Mouse (Mus musculus): ENCODE results near the gene Tax1bp3. TPM values are rescaled to one million over a fixed set of nuclear protein-coding genes. Genes with fewer than 3 reads are reported as not detected.

Tax1bp3 gene
- polyA plus RNA-seq, 1 experiment: 37.1 TPM

- Histone ChIP-seq H3K9ac (ENCODE audit: low read depth, poor library complexity, severe bottlenecking) (peak overlapping the region; percentile 43), H3K27ac (ENCODE audit: insufficient read depth, low read length) (peak overlapping the region; percentile 23; the same call in 1 of the 2 replicates), H3K4me1 (ENCODE audit: control insufficient read depth, insufficient read depth, low read length) (peaks cover 3% of the 10 kb centered on the region), H3K27me3 (ENCODE audit: control insufficient read depth, insufficient read depth, low read length, poor library complexity, severe bottlenecking) (no peaks in the 10 kb centered on the region), H3K36me3 (ENCODE audit: control insufficient read depth, insufficient read depth, low read length, poor library complexity, severe bottlenecking) (peaks cover 6% of the 10 kb centered on the region; the same call in 1 of the 2 replicates), H3K4me3 (ENCODE audit: low read depth, low read length) (peak overlapping the region; percentile 77), H3K9me3 (replicated peaks; ENCODE audit: control insufficient read depth, insufficient read depth, low read length, poor library complexity, severe bottlenecking) (no peaks in the 10 kb centered on the region)
- TF ChIP-seq POLR2A (IDR thresholded peaks at IDR 0.05; ENCODE audit: insufficient read depth, low read length): no peak
- TF ChIP-seq EP300 (IDR thresholded peaks at IDR 0.05; ENCODE audit: insufficient read depth, low read depth, low read length): no peak
These were observed 609 bp downstream of the Tax1bp3 start for GRCm38 (mm10) chr11:73177509-73177875.

DNA sequence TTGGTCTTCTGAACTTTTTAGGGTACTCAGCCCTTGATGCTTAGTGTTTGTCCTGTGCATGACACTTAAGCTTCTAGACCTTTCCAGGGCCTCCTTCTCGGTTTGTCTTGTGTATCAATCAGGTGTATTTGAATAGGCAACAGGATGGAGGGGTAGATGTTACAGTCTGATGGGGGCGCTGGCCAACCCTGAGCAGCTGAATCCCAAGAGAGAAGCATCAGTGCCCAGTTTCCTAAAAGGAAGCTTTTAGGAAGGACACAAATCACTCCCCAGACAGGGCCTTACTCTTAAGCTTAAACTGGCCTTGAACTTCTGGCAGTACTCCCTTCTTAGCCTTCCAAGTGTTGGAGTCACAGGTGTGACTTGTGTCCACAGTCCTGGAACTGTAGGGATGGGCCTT is 1.0 kb downstream of the Tax1bp3 start:
- no peak overlapping the region for H3K27ac ChIP-seq (ENCODE audit: insufficient read depth, low read length)
- H3K36me3 ChIP-seq (ENCODE audit: control insufficient read depth, insufficient read depth, low read length, poor library complexity, severe bottlenecking): peaks cover 6% of the 10 kb centered on the region; the same call in 1 of the 2 replicates
- peak overlapping the region; percentile 43 for H3K9ac ChIP-seq (ENCODE audit: low read depth, poor library complexity, severe bottlenecking)
- H3K4me3 ChIP-seq (ENCODE audit: low read depth, low read length): peak overlapping the region; percentile 77
- TF ChIP-seq CTCF (IDR thresholded peaks at IDR 0.05; ENCODE audit: low read depth, low read length): no peak
- TF ChIP-seq EP300 (IDR thresholded peaks at IDR 0.05; ENCODE audit: insufficient read depth, low read depth, low read length): no peak
- TF ChIP-seq POLR2A (IDR thresholded peaks at IDR 0.05; ENCODE audit: insufficient read depth, low read length): no peak
- peaks cover 3% of the 10 kb centered on the region for H3K4me1 ChIP-seq (ENCODE audit: control insufficient read depth, insufficient read depth, low read length)
- H3K27me3 ChIP-seq (ENCODE audit: control insufficient read depth, insufficient read depth, low read length, poor library complexity, severe bottlenecking): no peaks in the 10 kb centered on the region
- no peaks in the 10 kb centered on the region for H3K9me3 ChIP-seq (replicated peaks; ENCODE audit: control insufficient read depth, insufficient read depth, low read length, poor library complexity, severe bottlenecking)

GRCm38 (mm10) chr11:73185872-73186615 is 9.2 kb downstream of the Tax1bp3 start:
- H3K27ac ChIP-seq (ENCODE audit: insufficient read depth, low read length): no peak overlapping the region
- TF ChIP-seq POLR2A (IDR thresholded peaks at IDR 0.05; ENCODE audit: insufficient read depth, low read length) (no peak), EP300 (IDR thresholded peaks at IDR 0.05; ENCODE audit: insufficient read depth, low read depth, low read length) (no peak), CTCF (IDR thresholded peaks at IDR 0.05; ENCODE audit: low read depth, low read length) (no peak)
- no peak overlapping the region for H3K4me3 ChIP-seq (ENCODE audit: low read depth, low read length)
- H3K4me1 ChIP-seq (ENCODE audit: control insufficient read depth, insufficient read depth, low read length): no peaks in the 10 kb centered on the region
- no peaks in the 10 kb centered on the region for H3K36me3 ChIP-seq (ENCODE audit: control insufficient read depth, insufficient read depth, low read length, poor library complexity, severe bottlenecking)
- H3K9me3 ChIP-seq (replicated peaks; ENCODE audit: control insufficient read depth, insufficient read depth, low read length, poor library complexity, severe bottlenecking): no peaks in the 10 kb centered on the region
- H3K27me3 ChIP-seq (ENCODE audit: control insufficient read depth, insufficient read depth, low read length, poor library complexity, severe bottlenecking): no peaks in the 10 kb centered on the region
- H3K9ac ChIP-seq (ENCODE audit: low read depth, poor library complexity, severe bottlenecking): no peak overlapping the region

DNA sequence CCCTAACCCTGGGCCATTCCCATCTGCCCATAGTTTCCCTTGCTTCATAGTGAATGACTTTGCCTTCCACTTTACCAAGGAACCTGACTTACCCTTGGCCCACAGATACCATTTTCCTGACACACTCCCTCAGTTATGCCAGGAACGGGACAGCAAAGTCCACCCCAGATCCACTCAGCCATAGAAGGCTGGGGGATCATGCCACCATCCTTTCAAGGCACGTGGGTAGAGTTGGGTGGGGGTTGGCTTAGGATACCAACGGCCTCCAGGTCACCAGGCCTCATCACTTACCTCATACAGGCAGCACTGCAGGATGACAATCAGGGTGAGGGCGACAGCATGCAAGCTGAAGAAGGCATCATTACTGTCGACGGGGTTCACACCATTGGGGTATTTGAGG is 10.3 kb downstream of the Tax1bp3 start:
- no peak for TF ChIP-seq EP300 (IDR thresholded peaks at IDR 0.05; ENCODE audit: insufficient read depth, low read depth, low read length)
- TF ChIP-seq CTCF (IDR thresholded peaks at IDR 0.05; ENCODE audit: low read depth, low read length): no peak
- TF ChIP-seq POLR2A (IDR thresholded peaks at IDR 0.05; ENCODE audit: insufficient read depth, low read length): no peak
- Histone ChIP-seq H3K27ac (ENCODE audit: insufficient read depth, low read length) (no peak overlapping the region), H3K9ac (ENCODE audit: low read depth, poor library complexity, severe bottlenecking) (no peak overlapping the region), H3K4me1 (ENCODE audit: control insufficient read depth, insufficient read depth, low read length) (no peaks in the 10 kb centered on the region), H3K36me3 (ENCODE audit: control insufficient read depth, insufficient read depth, low read length, poor library complexity, severe bottlenecking) (no peaks in the 10 kb centered on the region; the same call in 1 of the 2 replicates), H3K9me3 (replicated peaks; ENCODE audit: control insufficient read depth, insufficient read depth, low read length, poor library complexity, severe bottlenecking) (no peaks in the 10 kb centered on the region), H3K4me3 (ENCODE audit: low read depth, low read length) (no peak overlapping the region), H3K27me3 (ENCODE audit: control insufficient read depth, insufficient read depth, low read length, poor library complexity, severe bottlenecking) (no peaks in the 10 kb centered on the region)

DNA sequence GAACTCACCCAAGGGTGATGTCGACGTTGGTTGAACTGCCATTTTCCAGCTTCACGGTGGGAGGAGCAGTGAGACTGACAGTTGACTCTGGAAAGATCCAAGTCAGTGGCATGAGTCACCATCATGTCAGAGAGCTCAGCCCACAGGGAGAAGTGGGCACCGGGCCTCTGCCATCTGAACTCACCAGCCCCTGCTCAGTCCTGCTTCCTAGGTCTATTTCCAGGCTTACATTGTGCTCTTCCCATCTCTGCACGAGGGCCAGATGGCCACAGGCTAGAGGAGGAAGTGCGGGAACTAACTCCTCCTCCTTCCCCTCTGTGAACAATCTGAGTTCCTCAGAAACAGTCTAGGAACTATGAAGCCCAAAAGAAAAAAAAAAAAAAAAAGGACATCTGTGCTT is 16.2 kb downstream of the Tax1bp3 start:
- TF ChIP-seq POLR2A (IDR thresholded peaks at IDR 0.05; ENCODE audit: insufficient read depth, low read length) (no peak), CTCF (IDR thresholded peaks at IDR 0.05; ENCODE audit: low read depth, low read length) (no peak), EP300 (IDR thresholded peaks at IDR 0.05; ENCODE audit: insufficient read depth, low read depth, low read length) (no peak)
- H3K9me3 ChIP-seq (replicated peaks; ENCODE audit: control insufficient read depth, insufficient read depth, low read length, poor library complexity, severe bottlenecking): no peaks in the 10 kb centered on the region
- H3K36me3 ChIP-seq (ENCODE audit: control insufficient read depth, insufficient read depth, low read length, poor library complexity, severe bottlenecking): no peaks in the 10 kb centered on the region; the same call in 1 of the 2 replicates
- no peaks in the 10 kb centered on the region for H3K4me1 ChIP-seq (ENCODE audit: control insufficient read depth, insufficient read depth, low read length)
- H3K27me3 ChIP-seq (ENCODE audit: control insufficient read depth, insufficient read depth, low read length, poor library complexity, severe bottlenecking): no peaks in the 10 kb centered on the region
- H3K9ac ChIP-seq (ENCODE audit: low read depth, poor library complexity, severe bottlenecking): no peak overlapping the region
- H3K27ac ChIP-seq (ENCODE audit: insufficient read depth, low read length): no peak overlapping the region
- no peak overlapping the region for H3K4me3 ChIP-seq (ENCODE audit: low read depth, low read length)

GRCm38 (mm10) chr11:73194444-73194843 is 17.6 kb downstream of the Tax1bp3 start:
- H3K9me3 ChIP-seq (replicated peaks; ENCODE audit: control insufficient read depth, insufficient read depth, low read length, poor library complexity, severe bottlenecking): no peaks in the 10 kb centered on the region
- no peaks in the 10 kb centered on the region; the same call in 1 of the 2 replicates for H3K36me3 ChIP-seq (ENCODE audit: control insufficient read depth, insufficient read depth, low read length, poor library complexity, severe bottlenecking)
- no peak overlapping the region for H3K4me3 ChIP-seq (ENCODE audit: low read depth, low read length)
- no peak for TF ChIP-seq EP300 (IDR thresholded peaks at IDR 0.05; ENCODE audit: insufficient read depth, low read depth, low read length)
- no peak for TF ChIP-seq POLR2A (IDR thresholded peaks at IDR 0.05; ENCODE audit: insufficient read depth, low read length)
- no peak for TF ChIP-seq CTCF (IDR thresholded peaks at IDR 0.05; ENCODE audit: low read depth, low read length)
- no peak overlapping the region for H3K27ac ChIP-seq (ENCODE audit: insufficient read depth, low read length)
- H3K4me1 ChIP-seq (ENCODE audit: control insufficient read depth, insufficient read depth, low read length): no peaks in the 10 kb centered on the region
- no peaks in the 10 kb centered on the region for H3K27me3 ChIP-seq (ENCODE audit: control insufficient read depth, insufficient read depth, low read length, poor library complexity, severe bottlenecking)
- H3K9ac ChIP-seq (ENCODE audit: low read depth, poor library complexity, severe bottlenecking): no peak overlapping the region

All from ES-Bruce4 (cell line).